Mouse (Mus musculus): ENCODE data around the gene Rnpep. TPM values are rescaled to one million over a fixed set of nuclear protein-coding genes. Genes with fewer than 3 reads are reported as not detected.
"Not testable (repeated sequence)": the region's sequence is repeated elsewhere in the genome, so short reads cannot be mapped to it uniquely, and the experiment has no call there.

The Rnpep gene
- polyA plus RNA-seq, 1 experiment, result 50.6 TPM

DNA sequence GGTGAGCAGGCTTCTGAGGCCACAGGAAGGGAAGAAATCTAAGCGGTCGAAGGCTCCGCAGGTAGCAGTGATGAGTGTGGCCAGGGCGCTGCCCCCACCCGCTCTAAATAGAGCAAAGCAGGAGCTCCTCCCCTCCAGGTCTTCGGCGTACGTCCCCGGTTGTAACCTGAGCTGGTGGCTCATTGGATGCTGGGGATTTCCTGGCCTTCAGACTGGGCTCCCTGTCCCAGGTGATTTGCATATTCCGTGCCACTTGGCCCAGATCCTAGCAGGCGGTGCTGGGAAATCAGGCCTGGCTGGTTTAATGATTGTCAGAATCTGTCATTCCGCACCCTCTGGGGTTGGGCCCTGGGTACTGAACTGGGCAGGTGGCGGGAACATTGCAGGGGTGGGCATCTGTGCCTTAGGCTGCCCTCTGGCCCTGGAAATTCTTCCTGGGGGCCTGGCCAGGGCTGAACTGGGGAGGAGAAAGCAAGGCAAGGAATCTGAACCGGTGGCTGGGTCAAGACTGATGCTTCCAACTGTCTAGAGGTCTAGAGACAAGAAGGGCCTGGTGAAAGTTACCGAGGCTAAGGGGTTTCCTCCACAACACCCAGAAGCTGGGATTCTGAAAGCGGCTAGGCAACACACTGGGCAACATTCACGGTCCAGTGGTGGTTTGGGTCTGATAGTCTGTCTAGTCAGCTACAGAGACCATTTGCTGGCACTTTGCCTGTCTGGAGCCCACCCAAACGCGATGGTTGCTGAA, 25.3 kb downstream of the Rnpep start, which contains the start of gene Elf3:
Gene Elf3, minus strand, starts transcription at position 189 of the 748 bp plus-strand sequence.
- no peak for DNase-seq (ENCODE audit: low read depth)

GRCm38 (mm10) chr1:135256299-135256698, 27.6 kb downstream of the Rnpep start:
- no peak for DNase-seq (ENCODE audit: low read depth)

GRCm38 (mm10) chr1:135252854-135253253, 31.0 kb downstream of the Rnpep start:
- DNase-seq (ENCODE audit: low read depth), result no peak

GRCm38 (mm10) chr1:135251405-135251804, 32.5 kb downstream of the Rnpep start:
- no peak for DNase-seq (ENCODE audit: low read depth)

DNA sequence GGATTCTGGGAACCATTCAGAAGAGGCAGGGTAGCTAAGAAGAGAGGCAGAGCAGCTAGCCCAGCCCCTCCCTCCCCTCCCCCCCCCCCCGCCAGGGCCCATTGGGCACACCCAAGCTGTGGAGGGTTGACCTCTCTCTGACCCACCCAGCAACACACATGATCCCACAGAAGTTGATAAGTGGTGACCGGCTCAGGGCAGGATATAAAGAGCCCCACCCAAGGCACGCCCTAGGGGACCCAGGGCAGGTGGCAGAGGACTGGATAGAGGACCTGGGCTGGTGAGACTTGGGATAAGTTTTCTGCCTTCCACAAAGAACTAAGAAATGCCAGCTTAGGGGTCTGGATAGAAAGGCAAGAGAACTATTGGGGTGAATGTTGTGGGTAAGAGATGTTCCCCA, 33.2 kb downstream of the Rnpep start:
- no peak for DNase-seq (ENCODE audit: low read depth)

GRCm38 (mm10) chr1:135248434-135248850, 35.4 kb downstream of the Rnpep start:
- DNase-seq (ENCODE audit: low read depth), result no peak

- no peak for DNase-seq (ENCODE audit: low read depth)
Measured at GRCm38 (mm10) chr1:135244014-135244413, 39.9 kb downstream of the Rnpep start.

GRCm38 (mm10) chr1:135240206-135240605, 43.7 kb downstream of the Rnpep start:
- DNase-seq (ENCODE audit: low read depth), result not testable (repeated sequence)

DNA sequence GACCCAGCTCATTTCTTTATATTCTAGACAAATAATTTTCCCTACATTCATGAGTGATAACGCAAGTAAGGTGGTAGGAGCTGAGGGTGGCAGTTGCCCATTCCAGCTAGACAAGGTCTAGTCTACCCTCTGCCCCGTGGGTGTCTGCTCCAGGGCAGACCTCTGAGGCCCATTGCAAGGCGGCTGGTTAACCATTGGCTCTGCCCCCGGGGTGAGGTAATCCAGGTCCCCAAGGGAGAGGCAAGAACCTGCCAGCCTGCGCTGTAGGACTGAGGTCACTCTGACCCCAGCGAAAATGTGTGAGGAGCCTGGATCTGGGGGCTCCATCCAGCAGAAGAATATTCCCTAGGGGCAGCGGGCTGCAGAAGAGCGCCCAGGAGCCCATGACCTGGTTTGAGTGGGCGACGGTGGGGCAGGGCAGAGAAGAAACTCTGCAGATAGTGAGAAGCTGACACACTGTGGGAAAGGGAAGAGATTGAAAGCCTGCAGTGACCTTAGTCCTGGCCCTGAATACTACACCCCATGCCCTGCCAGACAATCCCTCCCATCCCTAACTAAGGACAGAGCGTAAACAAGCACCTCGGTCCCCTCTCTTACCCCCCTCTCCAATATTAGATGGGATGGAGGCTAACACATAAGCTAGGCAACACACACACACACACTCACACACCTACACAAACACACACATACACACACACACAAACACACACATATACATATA, 46.6 kb downstream of the Rnpep start:
- no peak for DNase-seq (ENCODE audit: low read depth)

GRCm38 (mm10) chr1:135234771-135235170, 49.1 kb downstream of the Rnpep start:
- DNase-seq (ENCODE audit: low read depth), result no peak

- DNase-seq (ENCODE audit: low read depth), result no peak
Measured at GRCm38 (mm10) chr1:135233961-135234360, 49.9 kb downstream of the Rnpep start.

DNA sequence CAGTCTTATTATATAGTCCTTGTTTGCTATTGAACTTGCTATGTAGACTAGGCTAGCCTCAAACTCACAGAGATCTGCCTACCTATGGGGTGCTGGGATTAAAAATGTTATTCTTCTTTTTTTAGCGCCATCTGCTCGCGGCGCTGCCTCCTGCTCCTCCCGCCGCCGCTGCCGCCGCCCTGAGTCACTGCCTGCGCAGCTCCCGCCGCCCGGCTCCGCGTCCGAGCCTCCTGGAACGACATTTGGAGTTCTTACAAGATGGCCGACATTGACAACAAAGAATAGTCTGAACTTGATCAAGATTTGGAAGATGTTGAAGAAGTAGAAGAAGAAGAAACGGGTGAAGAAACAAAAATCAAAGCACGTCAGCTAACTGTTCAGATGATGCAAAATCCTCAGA, 52.0 kb downstream of the Rnpep start:
- DNase-seq (ENCODE audit: low read depth), result not testable (repeated sequence)

DNA sequence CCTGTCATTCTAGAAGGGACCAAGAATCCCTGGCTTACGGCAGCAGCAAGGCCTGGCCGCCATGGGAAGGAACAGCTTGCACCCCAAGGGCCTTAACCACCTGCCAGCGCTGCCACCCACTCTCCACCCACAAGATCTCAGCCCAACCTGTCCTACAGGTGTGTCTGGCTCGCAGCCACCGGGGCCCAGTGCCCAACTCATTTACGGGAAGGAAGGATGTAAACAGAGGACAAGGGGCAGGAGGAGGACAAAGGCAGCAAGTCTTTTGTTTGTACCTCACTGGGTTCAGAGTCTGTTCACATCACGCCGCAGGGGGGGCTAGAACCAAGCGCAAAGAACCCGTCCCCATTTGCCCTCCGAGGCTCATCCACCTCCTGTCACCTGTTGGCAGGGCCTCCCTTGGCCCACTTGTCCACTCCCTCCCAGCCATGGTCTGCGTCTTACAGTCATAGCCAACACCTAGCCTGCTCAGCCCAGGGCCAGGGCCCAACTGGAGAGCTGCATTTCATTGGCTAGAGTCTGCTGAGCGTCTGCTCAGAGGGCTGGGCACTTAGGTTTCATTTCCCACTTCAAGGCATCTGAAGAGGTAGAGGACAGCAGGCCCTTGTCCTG, 56.4 kb downstream of the Rnpep start:
- DNase-seq (ENCODE audit: low read depth), result peak; percentile 42

DNA sequence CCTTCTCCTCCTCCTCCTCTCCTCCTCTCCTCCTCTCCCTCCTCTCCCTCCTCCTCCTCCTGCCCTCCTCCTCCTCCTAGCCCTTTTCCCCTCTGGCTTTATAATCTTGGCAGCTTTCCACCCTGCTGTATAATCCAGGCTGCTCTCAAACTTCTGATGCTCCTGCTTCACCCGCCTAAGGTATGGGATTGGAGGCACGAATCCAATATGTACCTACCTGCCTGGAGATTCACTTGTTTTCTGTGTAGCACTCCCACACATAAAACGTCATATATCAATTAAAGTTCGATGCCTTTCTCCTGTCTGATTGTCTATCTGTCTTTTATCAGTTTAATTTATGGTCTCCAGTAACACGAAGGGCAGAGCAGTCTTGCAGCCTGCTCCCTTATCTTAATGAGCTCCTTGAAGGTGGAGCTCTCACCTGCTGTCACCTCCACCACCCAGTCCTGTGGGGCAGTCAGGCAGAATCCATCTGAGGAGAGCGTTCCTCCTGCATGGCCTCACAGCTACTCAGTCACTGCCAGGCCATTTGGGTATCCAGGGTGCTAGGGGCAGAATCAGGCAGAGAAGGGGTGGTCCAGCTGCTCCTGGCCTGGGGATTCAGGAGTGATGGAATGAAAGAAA, 58.8 kb downstream of the Rnpep start:
- DNase-seq (ENCODE audit: low read depth), result no peak

DNA sequence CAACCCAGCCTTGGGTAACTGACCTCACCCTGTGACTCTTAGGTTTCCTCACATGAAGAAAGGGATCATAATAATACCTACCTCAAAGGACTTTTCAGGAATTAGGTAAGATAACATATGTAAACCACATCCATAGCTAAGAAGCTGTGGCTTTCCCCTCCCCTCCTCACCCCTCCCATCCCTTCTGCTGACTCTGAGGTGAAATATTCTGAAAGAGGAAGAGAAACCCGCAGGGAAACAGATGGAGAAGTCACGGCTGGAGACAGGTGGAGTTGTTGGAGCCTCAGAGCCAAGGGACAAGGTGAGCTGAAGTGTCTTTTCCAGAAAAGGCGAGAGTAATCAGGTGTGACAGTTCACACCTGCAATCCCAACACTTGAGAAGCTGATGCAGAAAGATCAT, 59.7 kb downstream of the Rnpep start:
- DNase-seq (ENCODE audit: low read depth), result no peak

- DNase-seq (ENCODE audit: low read depth), result no peak
Measured at GRCm38 (mm10) chr1:135217607-135218233, 66.2 kb downstream of the Rnpep start.

DNA sequence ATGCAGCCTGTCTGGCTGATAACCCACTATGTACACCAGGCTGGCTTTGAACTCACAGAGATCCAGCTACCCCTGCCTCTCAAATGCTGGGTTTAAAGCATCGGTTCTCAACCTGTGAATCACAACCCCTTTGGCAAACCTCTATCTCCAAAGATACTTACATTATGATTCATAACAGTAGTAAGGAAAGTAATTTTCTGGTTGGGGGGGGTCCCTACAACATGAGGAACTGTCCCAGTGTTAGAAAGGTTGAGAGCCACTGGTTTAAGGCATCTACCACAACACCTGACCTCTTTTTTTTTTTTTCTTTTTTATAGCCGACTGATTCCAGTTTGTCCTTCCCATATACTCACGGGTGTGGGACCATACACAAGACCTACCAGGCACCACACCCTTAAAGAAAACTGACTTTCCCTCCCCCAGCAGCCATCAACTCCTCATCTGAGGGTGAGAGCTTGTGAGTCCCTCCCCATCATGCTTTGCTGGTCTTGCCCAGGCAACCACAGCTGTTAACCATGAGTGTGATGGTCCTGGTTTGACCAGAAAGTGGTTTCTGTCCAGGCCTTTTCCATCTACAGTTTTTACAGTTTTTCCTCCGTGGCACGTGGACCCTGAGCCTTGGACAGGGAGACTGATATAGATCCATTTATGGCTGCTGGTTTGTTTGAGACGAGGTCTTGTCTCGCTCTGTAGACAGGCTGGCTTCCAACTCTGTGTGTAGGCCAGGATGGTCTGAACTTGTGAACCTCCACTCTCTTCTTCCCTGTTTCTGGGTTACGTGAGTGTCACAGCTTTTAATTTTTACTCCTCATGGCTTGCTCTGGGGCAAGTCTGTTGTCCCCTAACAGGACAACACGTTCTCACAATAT, 69.9 kb downstream of the Rnpep start:
- DNase-seq (ENCODE audit: low read depth), result no peak

Measured in gonadal fat pad, adult 2 months (tissue).